Mouse (Mus musculus) cerebellum, adult (tissue): ENCODE data around the gene Setd1b.

Experiments
- ATAC-seq: cut with Nextera tagmentation; 2 replicates; pipeline ENCODE4 v1.9.2; 2017; ENCODE audit warnings: mild to moderate bottlenecking, moderate library complexity, mixed read lengths; ENCODE audit not compliant: insufficient number of reproducible peaks, low FRiP score, low TSS enrichment

Gene Setd1b

DNA sequence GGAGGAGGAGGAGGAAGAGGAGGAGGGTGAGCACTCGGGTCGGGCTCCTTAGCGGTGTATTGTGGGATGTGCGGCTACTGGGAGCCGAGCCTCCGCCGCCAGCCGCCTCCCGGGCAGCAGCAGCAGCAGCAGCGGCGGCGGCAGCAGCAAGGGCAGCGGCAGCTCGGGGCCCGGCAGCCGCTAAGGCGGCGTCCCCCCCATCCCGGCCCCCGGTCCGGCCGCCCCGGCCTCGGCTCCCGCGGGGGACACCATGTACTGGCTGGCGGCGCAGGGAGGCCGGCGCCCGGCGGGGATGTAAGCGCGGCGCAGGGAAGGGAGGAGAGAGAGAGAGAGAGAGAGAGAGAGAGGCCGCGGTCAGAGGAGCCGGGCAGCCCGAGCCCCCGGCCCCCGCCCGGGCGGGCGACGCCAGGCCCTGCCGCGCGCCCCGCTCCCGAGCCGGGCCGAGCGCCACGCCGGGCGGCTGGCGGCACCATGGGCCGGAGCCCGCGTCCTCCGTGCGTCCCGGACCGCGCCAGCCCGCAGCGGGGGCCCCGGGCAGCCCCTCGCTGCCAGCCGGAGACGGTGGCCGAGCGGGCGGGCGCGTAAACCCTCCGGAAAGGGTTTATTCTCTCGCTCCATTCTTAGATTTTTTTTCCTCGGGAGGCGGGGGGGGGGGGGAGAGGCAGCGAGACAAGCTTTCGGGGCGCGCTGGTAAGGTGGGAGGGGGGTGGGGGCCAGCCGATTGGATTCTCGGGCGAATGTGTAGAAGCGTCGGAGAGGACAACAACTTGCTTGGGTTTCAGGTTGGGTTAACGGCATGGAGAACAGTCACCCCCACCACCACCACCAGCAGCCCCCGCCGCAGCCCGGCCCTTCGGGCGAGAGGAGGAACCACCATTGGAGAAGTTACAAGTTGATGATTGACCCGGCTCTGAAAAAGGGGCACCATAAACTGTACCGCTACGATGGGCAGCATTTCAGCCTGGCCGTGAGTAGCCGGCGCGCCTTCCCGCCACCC is at the start of gene Setd1b:
Gene Setd1b, plus strand, starts transcription at position 33 of the 997 bp plus-strand sequence.
- ATAC-seq = no peak

DNA sequence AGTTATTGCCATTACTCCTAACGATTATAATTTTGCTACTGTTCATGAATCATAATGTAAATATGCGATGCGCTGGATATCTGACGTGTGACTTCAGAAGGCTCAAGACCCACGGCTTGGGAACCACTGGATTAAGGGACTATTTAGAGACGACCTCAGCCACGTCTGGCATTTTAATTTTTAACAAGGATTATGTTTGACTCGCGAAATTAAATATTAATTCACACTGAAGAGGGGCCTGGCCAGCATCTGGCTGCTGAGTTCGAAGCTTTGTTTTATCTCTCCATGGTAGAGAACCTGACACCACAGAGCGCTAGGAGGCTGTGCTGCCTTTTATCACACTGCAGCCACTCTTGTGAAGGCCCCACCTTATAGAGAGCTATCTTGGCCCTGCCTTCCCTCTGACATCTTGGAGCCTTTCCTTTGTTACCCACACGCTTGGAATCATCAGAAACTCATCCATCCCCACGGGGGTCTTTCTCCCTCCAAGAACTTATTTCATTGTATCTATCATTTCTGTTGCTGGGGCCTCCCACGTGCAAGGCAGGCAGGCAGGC is 48.8 kb upstream of the Setd1b start:
- ATAC-seq = no peak

DNA sequence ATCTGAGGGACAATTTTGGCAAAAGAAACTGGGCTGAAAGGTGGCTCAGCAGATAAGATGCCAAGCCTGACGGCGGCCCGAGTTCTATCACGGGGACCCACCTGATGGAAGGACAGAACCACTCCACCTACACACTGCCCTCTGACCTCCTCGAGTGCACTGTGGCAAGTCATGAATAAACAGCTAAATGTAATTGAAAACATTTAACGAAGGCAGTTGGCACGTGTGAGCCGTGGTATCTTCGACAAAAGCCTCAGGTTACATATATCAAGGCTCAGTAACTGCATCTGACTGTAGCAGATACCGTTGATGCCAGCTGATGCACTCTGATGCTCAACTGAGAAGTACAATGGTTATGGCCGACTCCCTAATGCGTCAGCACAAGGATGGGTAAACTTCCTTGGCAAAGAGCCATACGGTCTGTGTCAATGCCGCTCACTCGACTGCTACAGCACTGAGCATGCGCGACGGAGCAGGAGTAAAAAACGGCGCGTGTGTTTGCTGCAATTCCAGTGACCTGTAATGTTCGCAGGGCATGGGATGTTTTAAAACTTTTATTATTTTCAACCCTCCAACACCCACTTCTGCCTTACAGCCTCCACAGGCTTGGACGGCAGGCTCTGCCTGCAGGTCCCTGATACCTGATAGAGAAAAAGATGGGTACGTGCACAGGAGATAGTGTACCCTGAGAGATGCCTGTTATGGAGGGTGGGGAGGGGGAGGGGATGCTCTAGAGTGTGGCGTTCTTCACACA is 47.6 kb upstream of the Setd1b start:
- no peak for ATAC-seq

- no peak for ATAC-seq
Observed at GRCm38 (mm10) chr5:123096299-123096698, 45.7 kb upstream of the Setd1b start.

- no peak for ATAC-seq
Observed at GRCm38 (mm10) chr5:123098487-123098886, 43.5 kb upstream of the Setd1b start.

DNA sequence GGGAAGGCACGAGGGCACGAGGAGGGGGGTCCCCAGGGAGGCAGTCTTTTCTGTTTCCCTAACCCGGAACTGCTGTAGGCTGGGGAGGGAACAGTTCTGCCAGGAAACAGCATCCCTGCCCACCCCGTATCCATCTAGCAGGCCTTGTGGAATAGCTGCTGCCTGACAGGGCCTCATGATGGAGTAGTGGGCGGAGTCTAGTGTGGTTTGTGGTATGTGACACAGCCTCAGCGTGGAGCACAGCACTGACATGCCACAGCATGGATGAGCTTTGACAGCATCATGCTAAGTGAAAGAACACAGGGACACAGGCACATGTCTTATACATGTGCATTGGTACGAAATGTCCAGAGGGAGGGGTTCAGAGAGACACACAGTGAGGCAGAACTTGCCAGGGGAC is 39.6 kb upstream of the Setd1b start:
- ATAC-seq = no peak

GRCm38 (mm10) chr5:123103556-123103955 is 38.4 kb upstream of the Setd1b start:
- no peak for ATAC-seq

- ATAC-seq = no peak
Observed at GRCm38 (mm10) chr5:123104769-123105168, 37.2 kb upstream of the Setd1b start.

DNA sequence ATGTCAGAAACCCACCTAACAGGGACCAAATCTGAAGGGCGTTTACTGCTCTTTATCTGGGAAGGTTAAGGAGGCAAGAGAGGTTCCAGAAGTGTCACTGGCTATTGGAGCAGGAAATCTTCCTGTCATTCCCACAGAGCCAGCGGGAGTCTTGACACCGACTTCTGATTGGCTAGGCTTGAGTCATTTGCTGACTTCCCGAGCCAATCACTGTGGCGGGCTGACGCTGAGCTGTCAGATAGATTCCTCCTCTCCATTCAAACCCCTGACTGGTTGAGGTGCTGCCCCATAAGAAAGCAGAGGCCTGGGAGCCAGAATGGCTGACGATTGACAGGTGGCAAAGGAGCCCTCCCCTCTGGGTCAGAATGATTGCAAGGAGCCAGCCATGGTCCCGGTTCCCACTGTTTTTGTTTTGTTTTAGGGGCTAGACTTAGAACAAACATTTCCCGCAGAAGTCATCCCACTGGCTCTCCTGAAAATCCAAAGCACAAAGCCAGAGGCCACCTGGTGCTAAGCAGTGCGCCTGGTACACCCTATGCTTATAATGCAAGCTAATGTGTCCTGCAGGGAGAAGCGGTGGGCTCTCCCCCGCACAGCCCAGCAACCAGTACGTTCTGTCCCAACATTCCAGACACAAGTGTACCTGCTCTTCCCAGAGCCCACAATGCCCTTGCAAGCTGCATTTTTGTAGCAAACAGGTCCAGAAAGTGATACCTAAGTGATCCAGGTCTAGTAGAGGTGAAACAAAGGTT is 32.4 kb upstream of the Setd1b start:
- peak; percentile 74; the same call in 1 of the 2 replicates for ATAC-seq

GRCm38 (mm10) chr5:123110296-123110721 is 31.7 kb upstream of the Setd1b start:
- ATAC-seq = no peak

DNA sequence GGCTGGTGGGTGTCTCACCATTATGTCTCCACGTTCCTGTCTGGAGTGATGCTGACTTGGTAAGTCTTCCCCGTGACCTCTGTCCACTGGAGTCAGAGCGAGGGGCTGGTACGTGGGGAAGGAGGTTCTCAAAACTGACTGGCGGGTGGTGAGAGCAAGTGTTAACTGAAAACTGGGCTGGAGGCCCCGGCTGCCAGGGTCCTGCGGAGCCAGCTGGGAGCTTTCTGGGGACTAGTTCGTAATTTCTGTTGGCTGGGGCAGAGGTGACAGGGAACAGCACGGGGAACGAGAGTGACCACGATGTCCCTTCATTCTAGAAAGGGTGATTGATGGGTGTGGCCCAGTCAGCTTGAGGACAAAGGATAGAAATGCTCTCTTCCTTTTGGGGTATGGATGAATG is 27.9 kb upstream of the Setd1b start:
- no peak for ATAC-seq

DNA sequence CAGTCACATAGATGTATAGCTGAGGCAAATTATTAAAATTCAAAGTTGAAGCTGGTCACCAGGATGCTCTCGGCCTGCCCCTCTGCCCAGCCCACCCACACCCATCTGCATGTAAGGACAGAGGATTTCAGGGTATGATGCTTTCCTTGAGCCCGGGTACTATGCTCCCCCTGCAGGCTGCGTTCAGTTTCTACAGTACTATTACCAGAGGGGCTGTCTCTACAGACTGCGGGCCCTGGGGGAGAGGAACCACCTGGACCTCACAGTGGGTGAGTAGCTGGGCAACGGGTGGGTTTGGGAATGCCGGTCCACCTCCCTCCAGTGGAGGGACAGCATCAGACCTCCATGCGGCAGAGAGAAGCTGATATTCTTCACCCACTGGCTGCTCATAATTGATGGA is 27.1 kb upstream of the Setd1b start:
- no peak for ATAC-seq

GRCm38 (mm10) chr5:123116080-123116479 is 25.9 kb upstream of the Setd1b start:
- ATAC-seq = no peak

GRCm38 (mm10) chr5:123117257-123117656 is 24.7 kb upstream of the Setd1b start:
- ATAC-seq = no peak

GRCm38 (mm10) chr5:123117773-123118172 is 24.2 kb upstream of the Setd1b start:
- no peak for ATAC-seq

GRCm38 (mm10) chr5:123118826-123119225 is 23.2 kb upstream of the Setd1b start:
- ATAC-seq = no peak

DNA sequence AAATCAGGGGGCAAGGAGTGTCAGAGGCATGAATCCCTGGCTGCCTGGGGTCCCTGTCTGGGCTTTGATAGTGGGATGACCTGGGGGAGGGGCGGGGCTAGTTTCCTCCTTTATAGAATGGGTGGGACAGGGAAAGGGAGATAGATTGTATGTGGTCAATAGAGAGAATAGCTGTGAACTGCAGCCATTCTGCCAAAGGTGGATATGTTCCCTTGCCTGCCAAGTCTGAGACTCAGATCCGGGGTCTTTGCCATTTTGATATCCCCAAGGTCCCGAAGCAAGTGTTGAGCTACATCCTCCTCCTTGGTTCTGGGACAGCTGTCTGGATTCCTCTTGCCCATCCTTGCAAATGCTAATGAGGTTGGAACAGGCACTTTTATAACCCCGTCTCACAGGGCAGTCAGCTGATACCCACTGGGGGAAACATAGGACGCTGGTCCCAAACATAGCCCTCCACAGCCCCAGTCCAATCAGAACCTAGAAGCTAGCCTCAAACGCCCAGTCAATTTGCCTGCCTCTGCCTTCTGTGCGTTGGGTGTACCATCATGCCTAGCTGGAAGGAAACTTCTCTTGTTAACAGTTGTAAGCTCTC is 21.3 kb upstream of the Setd1b start:
- ATAC-seq = no peak

- no peak for ATAC-seq
Observed at GRCm38 (mm10) chr5:123122181-123122580, 19.8 kb upstream of the Setd1b start.

- ATAC-seq = no peak
Observed at GRCm38 (mm10) chr5:123125105-123125504, 16.9 kb upstream of the Setd1b start.
